Mouse (Mus musculus): ENCODE measurements around the gene Sik3. TPM values are rescaled to one million over a fixed set of nuclear protein-coding genes. Genes with fewer than 3 reads are reported as not detected.
"Not testable (repeated sequence)": the region's sequence is repeated elsewhere in the genome, so short reads cannot be mapped to it uniquely, and the experiment has no call there.

Sik3 gene
- polyA plus RNA-seq, 1 experiment from 2014 or later: 12.6 TPM

- Histone ChIP-seq H3K9ac (replicated peaks) (no peak overlapping the region), H3K4me1 (no peaks in the 10 kb centered on the region), H3K9me3 (no peaks in the 10 kb centered on the region), H3K36me3 (no peaks in the 10 kb centered on the region), H3K27me3 (no peaks in the 10 kb centered on the region), H3K4me2 (replicated peaks) (no peak overlapping the region), H3K4me3 (no peak overlapping the region), H3K27ac (replicated peaks) (no peak overlapping the region)
- no peak for ATAC-seq (ENCODE audit: low FRiP score, low read depth)
- WGBS: 83% methylated on average over 6 of the region's 6 CpGs
Measured at GRCm38 (mm10) chr9:46144976-46145375, 132.4 kb downstream of the Sik3 start.

- no peak for ATAC-seq (ENCODE audit: low FRiP score, low read depth)
- 50% methylated on average over 3 of the region's 3 CpGs for WGBS
- no peak overlapping the region for H3K4me3 ChIP-seq
- no peak overlapping the region for H3K9ac ChIP-seq (replicated peaks)
- no peaks in the 10 kb centered on the region for H3K4me1 ChIP-seq
- H3K9me3 ChIP-seq: no peaks in the 10 kb centered on the region
- H3K4me2 ChIP-seq (replicated peaks): no peak overlapping the region
- H3K27me3 ChIP-seq: no peaks in the 10 kb centered on the region
- H3K36me3 ChIP-seq: no peaks in the 10 kb centered on the region
- no peak overlapping the region for H3K27ac ChIP-seq (replicated peaks)
Measured at GRCm38 (mm10) chr9:46146437-46146836, 133.8 kb downstream of the Sik3 start.

- no peak for ATAC-seq (ENCODE audit: low FRiP score, low read depth)
- no peak overlapping the region for H3K4me3 ChIP-seq
- no peak overlapping the region for H3K27ac ChIP-seq (replicated peaks)
- H3K36me3 ChIP-seq: no peaks in the 10 kb centered on the region
- no peak overlapping the region for H3K9ac ChIP-seq (replicated peaks)
- H3K4me2 ChIP-seq (replicated peaks): no peak overlapping the region
- peaks cover 4% of the 10 kb centered on the region; the same call in 1 of the 2 replicates for H3K4me1 ChIP-seq
- H3K27me3 ChIP-seq: no peaks in the 10 kb centered on the region
- WGBS: 90% methylated on average over 4 of the region's 4 CpGs
- no peaks in the 10 kb centered on the region for H3K9me3 ChIP-seq
Measured at GRCm38 (mm10) chr9:46148723-46149122, 136.1 kb downstream of the Sik3 start.

GRCm38 (mm10) chr9:46149392-46149791, 136.8 kb downstream of the Sik3 start:
- ATAC-seq (ENCODE audit: low FRiP score, low read depth): no peak
- peaks cover 4% of the 10 kb centered on the region; the same call in 1 of the 2 replicates for H3K4me1 ChIP-seq

GRCm38 (mm10) chr9:46150116-46150515, 137.5 kb downstream of the Sik3 start:
- 86% methylated on average over 7 of the region's 7 CpGs for whole genome bisulfite sequencing
- H3K27me3 ChIP-seq: no peaks in the 10 kb centered on the region
- H3K4me1 ChIP-seq: peaks cover 4% of the 10 kb centered on the region; the same call in 1 of the 2 replicates
- H3K9me3 ChIP-seq: no peaks in the 10 kb centered on the region
- no peak overlapping the region for H3K27ac ChIP-seq (replicated peaks)
- no peak overlapping the region for H3K4me2 ChIP-seq (replicated peaks)
- ATAC-seq (ENCODE audit: low FRiP score, low read depth): no peak
- no peaks in the 10 kb centered on the region for H3K36me3 ChIP-seq
- H3K9ac ChIP-seq (replicated peaks): no peak overlapping the region
- no peak overlapping the region for H3K4me3 ChIP-seq

More at GRCm38 (mm10) chr9:46149392-46149791, 136.8 kb downstream of the Sik3 start:
- H3K4me3 ChIP-seq: no peak overlapping the region
- 88% methylated on average over 5 of the region's 5 CpGs for WGBS
- H3K27ac ChIP-seq (replicated peaks): no peak overlapping the region
- H3K9ac ChIP-seq (replicated peaks): no peak overlapping the region
- no peaks in the 10 kb centered on the region for H3K9me3 ChIP-seq
- no peak overlapping the region for H3K4me2 ChIP-seq (replicated peaks)
- no peaks in the 10 kb centered on the region for H3K36me3 ChIP-seq
- no peaks in the 10 kb centered on the region for H3K27me3 ChIP-seq

- Histone ChIP-seq H3K4me3 (no peak overlapping the region), H3K4me2 (replicated peaks) (no peak overlapping the region), H3K27ac (replicated peaks) (no peak overlapping the region), H3K27me3 (no peaks in the 10 kb centered on the region), H3K9ac (replicated peaks) (no peak overlapping the region), H3K36me3 (peaks cover 2% of the 10 kb centered on the region; the same call in 1 of the 2 replicates), H3K4me1 (peaks cover 4% of the 10 kb centered on the region; the same call in 1 of the 2 replicates), H3K9me3 (no peaks in the 10 kb centered on the region)
- 84% methylated on average over 2 of the region's 2 CpGs for WGBS
- no peak for ATAC-seq (ENCODE audit: low FRiP score, low read depth)
Measured at GRCm38 (mm10) chr9:46150890-46151703, 138.5 kb downstream of the Sik3 start.

- no peak overlapping the region for H3K4me3 ChIP-seq
- H3K9ac ChIP-seq (replicated peaks): no peak overlapping the region
- 93% methylated on average over 6 of the region's 6 CpGs for WGBS
- ATAC-seq (ENCODE audit: low FRiP score, low read depth): no peak
- H3K36me3 ChIP-seq: peaks cover 4% of the 10 kb centered on the region; the same call in 1 of the 2 replicates
- no peak overlapping the region for H3K27ac ChIP-seq (replicated peaks)
- peaks cover 8% of the 10 kb centered on the region for H3K4me1 ChIP-seq
- no peaks in the 10 kb centered on the region for H3K27me3 ChIP-seq
- no peak overlapping the region for H3K4me2 ChIP-seq (replicated peaks)
- H3K9me3 ChIP-seq: no peaks in the 10 kb centered on the region
Measured at GRCm38 (mm10) chr9:46151704-46152040, 139.1 kb downstream of the Sik3 start.

- H3K27ac ChIP-seq (replicated peaks): no peak overlapping the region
- no peak overlapping the region for H3K9ac ChIP-seq (replicated peaks)
- no peak overlapping the region for H3K4me3 ChIP-seq
- peaks cover 9% of the 10 kb centered on the region for H3K4me1 ChIP-seq
- WGBS: 72% methylated on average over 8 of the region's 8 CpGs
- H3K4me2 ChIP-seq (replicated peaks): no peak overlapping the region
- ATAC-seq (ENCODE audit: low FRiP score, low read depth): no peak
- no peaks in the 10 kb centered on the region for H3K27me3 ChIP-seq
- peaks cover 8% of the 10 kb centered on the region; the same call in 1 of the 2 replicates for H3K36me3 ChIP-seq
- no peaks in the 10 kb centered on the region for H3K9me3 ChIP-seq
Measured at GRCm38 (mm10) chr9:46152067-46153015, 139.7 kb downstream of the Sik3 start.

GRCm38 (mm10) chr9:46154469-46154868, 141.8 kb downstream of the Sik3 start:
- H3K36me3 ChIP-seq: peaks cover 9% of the 10 kb centered on the region; the same call in 1 of the 2 replicates
- no peaks in the 10 kb centered on the region for H3K9me3 ChIP-seq
- H3K4me2 ChIP-seq (replicated peaks): no peak overlapping the region
- WGBS: 86% methylated on average over 2 of the region's 2 CpGs
- no peak for ATAC-seq (ENCODE audit: low FRiP score, low read depth)
- H3K27ac ChIP-seq (replicated peaks): no peak overlapping the region
- no peak overlapping the region for H3K9ac ChIP-seq (replicated peaks)
- no peak overlapping the region for H3K4me3 ChIP-seq
- H3K4me1 ChIP-seq: peaks cover 9% of the 10 kb centered on the region
- H3K27me3 ChIP-seq: no peaks in the 10 kb centered on the region

- Histone ChIP-seq H3K27ac (replicated peaks) (no peak overlapping the region), H3K4me2 (replicated peaks) (no peak overlapping the region), H3K4me3 (no peak overlapping the region), H3K27me3 (no peaks in the 10 kb centered on the region), H3K4me1 (peaks cover 9% of the 10 kb centered on the region), H3K9ac (replicated peaks) (no peak overlapping the region), H3K9me3 (no peaks in the 10 kb centered on the region), H3K36me3 (peaks cover 9% of the 10 kb centered on the region; the same call in 1 of the 2 replicates)
- no peak for ATAC-seq (ENCODE audit: low FRiP score, low read depth)
- WGBS: 90% methylated on average over 4 of the region's 4 CpGs
Measured at GRCm38 (mm10) chr9:46155026-46155425, 142.4 kb downstream of the Sik3 start.

GRCm38 (mm10) chr9:46155818-46156217, 143.2 kb downstream of the Sik3 start:
- not testable (repeated sequence) for H3K27ac ChIP-seq (replicated peaks); ATAC-seq (ENCODE audit: low FRiP score, low read depth); H3K36me3 ChIP-seq; H3K4me1 ChIP-seq; H3K9me3 ChIP-seq; H3K4me3 ChIP-seq; H3K27me3 ChIP-seq; H3K4me2 ChIP-seq (replicated peaks); H3K9ac ChIP-seq (replicated peaks)
- WGBS: 94% methylated on average over 8 of the region's 8 CpGs

- 51% methylated on average over 4 of the region's 4 CpGs for WGBS
- H3K9ac ChIP-seq (replicated peaks): no peak overlapping the region
- H3K27me3 ChIP-seq: no peaks in the 10 kb centered on the region
- no peak for ATAC-seq (ENCODE audit: low FRiP score, low read depth)
- H3K4me2 ChIP-seq (replicated peaks): no peak overlapping the region
- no peak overlapping the region for H3K4me3 ChIP-seq
- H3K27ac ChIP-seq (replicated peaks): no peak overlapping the region
- peaks cover 9% of the 10 kb centered on the region for H3K4me1 ChIP-seq
- peaks cover 9% of the 10 kb centered on the region; the same call in 1 of the 2 replicates for H3K36me3 ChIP-seq
- H3K9me3 ChIP-seq: no peaks in the 10 kb centered on the region
Measured at GRCm38 (mm10) chr9:46156711-46157110, 144.1 kb downstream of the Sik3 start.
